Mouse (Mus musculus) neural tube, embryonic 13.5 days (tissue): ENCODE measurements at regions not wholly inside any gene's neighbourhood (a gene's known extent, or its start where the extent isn't known, plus 50 kb on each side); places are given as distances from the start of the nearest gene placed in this dataset.

Source experiments
- ATAC-seq: fragments of 200-750 bp; cut with Nextera tagmentation; 2 replicates; pipeline ENCODE4 v1.8.0; 2017; ENCODE audit warnings: low read depth, mild to moderate bottlenecking, moderate TSS enrichment, moderate library complexity
- H3K27ac ChIP-seq: fragments of 300-500 bp; sonication (generic); replicated peaks from 2 replicates; pipeline ENCODE4 v1.5.1; 2015; ENCODE audit warnings: moderate library complexity, mild to moderate bottlenecking, inconsistent platforms
- H3K27me3 ChIP-seq: fragments of 300-500 bp; sonication (generic); 2 replicates; pipeline ENCODE4 v1.6.1; 2015; ENCODE audit warnings: mild to moderate bottlenecking, inconsistent platforms
- H3K36me3 ChIP-seq: fragments of 300-500 bp; sonication (generic); 2 replicates; pipeline ENCODE4 v1.6.1; 2015; ENCODE audit warnings: mild to moderate bottlenecking, inconsistent platforms
- H3K4me1 ChIP-seq: fragments of 300-500 bp; sonication (generic); replicated peaks from 2 replicates; pipeline ENCODE4 v1.6.1; 2015; ENCODE audit warnings: inconsistent platforms
- H3K4me2 ChIP-seq: fragments of 300-500 bp; sonication (generic); 2 replicates; pipeline ENCODE4 v1.6.1; 2015; ENCODE audit warnings: inconsistent platforms, mild to moderate bottlenecking, moderate library complexity
- H3K4me3 ChIP-seq: fragments of 300-500 bp; sonication (generic); 2 replicates; pipeline ENCODE4 v1.5.1; 2015; ENCODE audit warnings: mild to moderate bottlenecking, inconsistent platforms
- H3K9ac ChIP-seq: fragments of 300-500 bp; sonication (generic); 2 replicates; pipeline ENCODE4 v1.6.1; 2015; ENCODE audit warnings: moderate library complexity, mild to moderate bottlenecking, inconsistent platforms
- H3K9me3 ChIP-seq: fragments of 300-500 bp; sonication (generic); 2 replicates; pipeline ENCODE4 v1.6.1; 2016; ENCODE audit warnings: inconsistent platforms
- WGBS: fragments of 180-500 bp; shearing (Covaris S2); methylation state at CpG from one replicate; pipeline ENCODE4 v1.1.7; 2015; 5-methylcytosine and 5-hydroxymethylcytosine counted together

- Histone ChIP-seq H3K4me1 (peaks cover 11% of the 10 kb centered on the region), H3K9ac (no peak overlapping the region), H3K27ac (no peak overlapping the region), H3K27me3 (peaks cover 4% of the 10 kb centered on the region; the same call in 1 of the 2 replicates), H3K36me3 (no peaks in the 10 kb centered on the region), H3K4me2 (no peak overlapping the region), H3K4me3 (no peak overlapping the region), H3K9me3 (no peaks in the 10 kb centered on the region)
- no peak for ATAC-seq
- 81% methylated on average over 7 of the region's 7 CpGs for WGBS
These were observed 149.7 kb upstream of the 4931429L15Rik start for GRCm38 (mm10) chr9:46469521-46469920.

- no peak overlapping the region for H3K4me2 ChIP-seq
- no peak for ATAC-seq
- 0 out of 2 replicates have a peak, but pooled peaks cover 4% of the 10 kb centered on the region for H3K27me3 ChIP-seq
- 26% methylated on average over 2 of the region's 2 CpGs for WGBS
- H3K9me3 ChIP-seq: no peaks in the 10 kb centered on the region
- H3K4me3 ChIP-seq: no peak overlapping the region
- H3K4me1 ChIP-seq: peaks cover 11% of the 10 kb centered on the region
- no peaks in the 10 kb centered on the region for H3K36me3 ChIP-seq
- no peak overlapping the region for H3K9ac ChIP-seq
- no peak overlapping the region for H3K27ac ChIP-seq
These were observed 148.5 kb upstream of the 4931429L15Rik start for GRCm38 (mm10) chr9:46468306-46468705.

- H3K4me3 ChIP-seq: no peak overlapping the region
- no peak overlapping the region for H3K4me2 ChIP-seq
- 0 out of 2 replicates have a peak, but pooled peaks cover 4% of the 10 kb centered on the region for H3K27me3 ChIP-seq
- WGBS: 42% methylated on average over 3 of the region's 3 CpGs
- H3K27ac ChIP-seq: no peak overlapping the region
- H3K9ac ChIP-seq: no peak overlapping the region
- H3K9me3 ChIP-seq: no peaks in the 10 kb centered on the region
- H3K4me1 ChIP-seq: peaks cover 11% of the 10 kb centered on the region
- no peak for ATAC-seq
- H3K36me3 ChIP-seq: no peaks in the 10 kb centered on the region
These were observed 147.9 kb upstream of the 4931429L15Rik start for GRCm38 (mm10) chr9:46467671-46468070.

GRCm38 (mm10) chr9:46462681-46463080 is 142.9 kb upstream of the 4931429L15Rik start:
- H3K4me3 ChIP-seq: no peak overlapping the region
- no peak overlapping the region for H3K27ac ChIP-seq
- WGBS: 91% methylated on average over 5 of the region's 5 CpGs
- ATAC-seq: no peak
- H3K4me1 ChIP-seq: no peaks in the 10 kb centered on the region
- no peaks in the 10 kb centered on the region for H3K9me3 ChIP-seq
- no peaks in the 10 kb centered on the region for H3K27me3 ChIP-seq
- H3K9ac ChIP-seq: no peak overlapping the region
- H3K36me3 ChIP-seq: no peaks in the 10 kb centered on the region
- no peak overlapping the region for H3K4me2 ChIP-seq

GRCm38 (mm10) chr9:46457945-46458344 is 138.2 kb upstream of the 4931429L15Rik start:
- Histone ChIP-seq H3K27ac (no peak overlapping the region), H3K9me3 (no peaks in the 10 kb centered on the region), H3K27me3 (no peaks in the 10 kb centered on the region), H3K4me3 (no peak overlapping the region), H3K36me3 (no peaks in the 10 kb centered on the region), H3K9ac (no peak overlapping the region), H3K4me2 (no peak overlapping the region), H3K4me1 (peaks cover 13% of the 10 kb centered on the region)
- WGBS: 49% methylated on average over 6 of the region's 6 CpGs
- no peak for ATAC-seq

- ATAC-seq: no peak
- no peaks in the 10 kb centered on the region for H3K9me3 ChIP-seq
- H3K4me2 ChIP-seq: no peak overlapping the region
- H3K4me1 ChIP-seq: peaks cover 13% of the 10 kb centered on the region
- no peak overlapping the region for H3K9ac ChIP-seq
- H3K27me3 ChIP-seq: no peaks in the 10 kb centered on the region
- 58% methylated on average over 7 of the region's 7 CpGs for WGBS
- no peak overlapping the region for H3K4me3 ChIP-seq
- H3K36me3 ChIP-seq: no peaks in the 10 kb centered on the region
- no peak overlapping the region for H3K27ac ChIP-seq
These were observed 135.2 kb upstream of the 4931429L15Rik start for GRCm38 (mm10) chr9:46454807-46455610.

- 1% methylated on average over 53 of the region's 53 CpGs for WGBS
- peak; percentile 49 for ATAC-seq
- H3K4me1 ChIP-seq: peaks cover 24% of the 10 kb centered on the region
These were observed 123.7 kb upstream of the 4931429L15Rik start for GRCm38 (mm10) chr9:46443191-46444095.

GRCm38 (mm10) chr9:46442739-46443181 is 123.0 kb upstream of the 4931429L15Rik start:
- no peaks in the 10 kb centered on the region for H3K9me3 ChIP-seq
- peaks cover 67% of the 10 kb centered on the region for H3K27me3 ChIP-seq
- peak; percentile 66 for ATAC-seq
- 0 out of 2 replicates have a peak overlapping the region, but pooled peaks have one; percentile 13 for H3K9ac ChIP-seq
- WGBS: under 1% methylated on average over 18 of the region's 19 CpGs
- peaks cover 24% of the 10 kb centered on the region for H3K4me1 ChIP-seq
- H3K4me2 ChIP-seq: peak overlapping the region; percentile 65
- H3K4me3 ChIP-seq: peak overlapping the region; percentile 32
- H3K27ac ChIP-seq: no peak overlapping the region
- H3K36me3 ChIP-seq: no peaks in the 10 kb centered on the region

More at GRCm38 (mm10) chr9:46443191-46444095, 123.7 kb upstream of the 4931429L15Rik start:
- Histone ChIP-seq H3K4me2 (peak overlapping the region; percentile 65), H3K9ac (peak overlapping the region; percentile 49), H3K27ac (no peak overlapping the region), H3K4me3 (peak overlapping the region; percentile 32), H3K27me3 (peaks cover 62% of the 10 kb centered on the region), H3K9me3 (no peaks in the 10 kb centered on the region), H3K36me3 (no peaks in the 10 kb centered on the region)

GRCm38 (mm10) chr9:46440226-46440625 is 120.4 kb upstream of the 4931429L15Rik start:
- no peaks in the 10 kb centered on the region for H3K36me3 ChIP-seq
- peaks cover 6% of the 10 kb centered on the region; the same call in 1 of the 2 replicates for H3K9me3 ChIP-seq
- no peak overlapping the region for H3K27ac ChIP-seq
- peaks cover 24% of the 10 kb centered on the region for H3K4me1 ChIP-seq
- peaks cover 56% of the 10 kb centered on the region for H3K27me3 ChIP-seq
- no peak overlapping the region for H3K9ac ChIP-seq
- no peak overlapping the region for H3K4me3 ChIP-seq
- H3K4me2 ChIP-seq: no peak overlapping the region
- no peak for ATAC-seq
- WGBS: 62% methylated on average over 5 of the region's 5 CpGs

GRCm38 (mm10) chr9:46434700-46435099 is 114.9 kb upstream of the 4931429L15Rik start:
- no peak for ATAC-seq
- H3K4me2 ChIP-seq: no peak overlapping the region
- 70% methylated on average over 3 of the region's 3 CpGs for WGBS

GRCm38 (mm10) chr9:46433716-46434115 is 113.9 kb upstream of the 4931429L15Rik start:
- H3K36me3 ChIP-seq: no peaks in the 10 kb centered on the region
- no peaks in the 10 kb centered on the region for H3K4me1 ChIP-seq
- ATAC-seq: no peak
- H3K27me3 ChIP-seq: peaks cover 11% of the 10 kb centered on the region; the same call in 1 of the 2 replicates
- no peak overlapping the region for H3K4me2 ChIP-seq
- H3K27ac ChIP-seq: no peak overlapping the region
- H3K4me3 ChIP-seq: no peak overlapping the region
- WGBS: 84% methylated on average over 5 of the region's 5 CpGs
- H3K9ac ChIP-seq: no peak overlapping the region
- H3K9me3 ChIP-seq: peaks cover 11% of the 10 kb centered on the region; the same call in 1 of the 2 replicates

More at GRCm38 (mm10) chr9:46434700-46435099, 114.9 kb upstream of the 4931429L15Rik start:
- Histone ChIP-seq H3K4me1 (no peaks in the 10 kb centered on the region), H3K36me3 (no peaks in the 10 kb centered on the region), H3K9ac (no peak overlapping the region), H3K27me3 (peaks cover 15% of the 10 kb centered on the region; the same call in 1 of the 2 replicates), H3K4me3 (no peak overlapping the region), H3K9me3 (peaks cover 11% of the 10 kb centered on the region; the same call in 1 of the 2 replicates), H3K27ac (no peak overlapping the region)

- no peak overlapping the region for H3K4me2 ChIP-seq
- H3K36me3 ChIP-seq: no peaks in the 10 kb centered on the region
- 77% methylated on average over 13 of the region's 13 CpGs for WGBS
- no peak overlapping the region for H3K27ac ChIP-seq
- peaks cover 3% of the 10 kb centered on the region; the same call in 1 of the 2 replicates for H3K27me3 ChIP-seq
- peaks cover 11% of the 10 kb centered on the region; the same call in 1 of the 2 replicates for H3K9me3 ChIP-seq
- ATAC-seq: no peak
- no peak overlapping the region for H3K4me3 ChIP-seq
- H3K9ac ChIP-seq: no peak overlapping the region
- H3K4me1 ChIP-seq: no peaks in the 10 kb centered on the region
These were observed 111.3 kb upstream of the 4931429L15Rik start for GRCm38 (mm10) chr9:46431053-46431452.
